Mouse (Mus musculus) right cerebral cortex, adult 2 months (tissue): ENCODE measurements around the gene Lgals1.

Experiments used
- DNase-seq, 2 experiments: peaks; one replicate each; pipeline ENCODE4 v3.0.0; 2021 to 2022; ENCODE audit warnings: low spot score in 2 of 2

Gene Lgals1

DNA sequence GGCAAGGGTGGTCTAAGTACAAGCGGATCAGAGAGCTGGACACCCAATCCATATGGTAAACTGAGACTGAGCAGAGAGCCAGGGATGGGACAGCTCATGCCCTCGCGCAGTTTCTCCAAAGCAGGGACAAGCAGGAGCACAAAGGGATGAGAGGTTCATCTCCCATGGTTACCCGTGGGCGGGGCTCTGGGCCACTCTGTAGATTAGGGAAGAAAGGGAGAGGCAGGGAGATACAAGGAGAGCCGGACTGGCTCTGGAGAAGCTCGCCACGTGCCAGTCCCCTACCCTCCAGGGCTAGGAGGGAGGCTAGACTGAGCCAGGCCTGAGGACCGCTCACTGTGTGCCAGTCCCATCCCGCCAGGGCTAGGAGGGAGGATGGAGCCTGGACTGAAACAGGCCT is 10.8 kb downstream of the Lgals1 start:
- DNase-seq = no peak

DNA sequence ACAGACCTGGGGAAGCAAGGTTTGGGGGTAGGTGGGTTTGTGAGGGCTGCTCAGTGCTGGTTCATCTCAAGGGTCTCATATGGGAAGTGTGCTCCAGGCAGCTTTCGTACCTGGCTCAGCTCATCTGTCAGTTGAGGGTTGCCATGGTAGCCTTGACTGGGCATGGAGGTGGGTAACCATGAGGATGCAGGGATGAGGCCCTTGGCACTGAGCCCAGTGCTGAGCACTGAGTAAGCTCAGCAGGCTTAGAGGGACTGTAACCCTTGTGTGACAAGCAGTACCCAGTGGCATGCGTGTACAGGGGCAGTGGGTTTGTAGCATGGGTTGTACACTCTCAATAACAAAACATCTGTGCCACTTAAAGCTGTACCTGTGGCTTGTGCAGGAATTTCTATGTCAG is 11.4 kb downstream of the Lgals1 start:
- DNase-seq = no peak

DNA sequence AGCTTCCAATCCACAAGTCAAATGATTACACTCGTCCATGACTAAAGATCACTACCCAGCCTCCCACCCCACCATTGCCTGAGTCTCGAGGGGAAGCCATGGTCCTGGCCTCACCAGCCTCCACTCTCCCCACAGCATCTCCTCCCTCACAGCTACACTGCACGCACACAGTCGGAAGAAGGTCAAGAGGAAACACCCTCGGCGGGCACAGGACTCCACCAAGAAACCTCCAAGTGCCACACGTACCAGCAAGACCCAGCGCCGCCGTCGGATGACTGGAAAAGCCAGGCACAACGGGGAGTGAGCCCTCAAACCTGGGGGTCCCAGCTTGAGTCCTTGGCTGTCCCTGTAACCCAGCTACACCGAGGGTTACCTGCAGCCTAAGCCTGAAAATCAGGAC is 13.8 kb downstream of the Lgals1 start:
- DNase-seq = no peak

DNA sequence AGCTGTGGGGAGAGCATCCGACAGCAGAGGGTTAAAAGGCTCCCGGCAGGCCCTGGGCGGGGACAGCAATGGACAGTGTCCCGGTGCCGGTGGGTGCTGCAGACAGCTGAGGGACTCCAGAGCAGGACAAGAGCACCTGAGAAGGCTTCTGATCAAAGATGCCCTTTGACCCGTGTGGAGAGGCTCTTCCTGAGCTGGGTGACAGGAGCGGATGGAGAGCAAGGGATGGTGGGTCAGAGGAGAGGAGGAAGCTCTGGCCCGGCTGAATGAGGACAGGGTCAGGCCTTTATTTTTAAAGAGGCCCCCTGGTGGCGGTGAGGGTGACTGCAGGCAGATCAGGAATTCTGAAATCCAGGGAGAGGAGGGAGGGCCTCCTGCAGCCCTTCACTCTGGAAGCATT is 16.1 kb downstream of the Lgals1 start:
- DNase-seq = peak; percentile 84 to 86

DNA sequence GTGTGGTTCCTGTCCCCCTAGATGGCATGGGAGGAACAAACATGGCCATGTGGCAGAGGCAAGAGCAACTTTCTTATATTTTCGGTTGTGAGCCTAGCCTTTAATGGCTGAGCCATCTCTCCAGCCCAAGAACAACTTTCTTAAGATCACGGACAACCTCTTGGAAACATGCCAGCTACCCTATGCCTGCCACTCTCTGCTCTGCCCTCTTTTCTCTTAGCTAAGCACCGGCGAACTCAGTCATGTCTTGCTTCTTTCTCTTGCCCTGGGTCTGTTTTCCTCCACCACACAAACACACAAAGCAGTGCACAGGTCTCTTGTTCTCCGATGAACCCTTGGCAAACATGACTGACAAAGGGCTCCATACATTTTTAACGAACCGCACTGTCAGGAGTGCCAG is 19.7 kb downstream of the Lgals1 start:
- no peak for DNase-seq

DNA sequence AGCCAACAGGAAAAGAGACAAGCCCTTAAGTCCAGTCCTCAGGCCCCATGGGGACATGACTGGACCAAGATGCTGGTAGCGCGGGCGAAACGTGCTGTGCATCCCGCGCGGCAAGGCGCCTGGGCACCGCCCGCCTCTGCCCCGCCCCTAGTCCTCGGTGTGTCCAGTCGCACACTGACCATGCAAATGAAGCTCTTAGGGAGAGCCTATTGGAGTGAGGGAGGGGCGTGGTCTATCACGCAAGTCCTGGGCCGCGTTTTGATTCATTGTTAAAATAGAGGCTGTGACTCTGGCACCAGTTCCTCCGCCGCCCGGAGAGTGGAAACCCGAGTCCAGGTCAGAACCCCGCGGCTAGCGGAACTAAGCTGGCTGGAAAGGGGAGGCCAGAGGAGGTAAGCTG is 21.1 kb downstream of the Lgals1 start, which contains the start of gene Triobp:
Gene Triobp, plus strand, starts transcription at position 68 of the 400 bp plus-strand sequence.
- DNase-seq = peak; percentile 82 to 86

DNA sequence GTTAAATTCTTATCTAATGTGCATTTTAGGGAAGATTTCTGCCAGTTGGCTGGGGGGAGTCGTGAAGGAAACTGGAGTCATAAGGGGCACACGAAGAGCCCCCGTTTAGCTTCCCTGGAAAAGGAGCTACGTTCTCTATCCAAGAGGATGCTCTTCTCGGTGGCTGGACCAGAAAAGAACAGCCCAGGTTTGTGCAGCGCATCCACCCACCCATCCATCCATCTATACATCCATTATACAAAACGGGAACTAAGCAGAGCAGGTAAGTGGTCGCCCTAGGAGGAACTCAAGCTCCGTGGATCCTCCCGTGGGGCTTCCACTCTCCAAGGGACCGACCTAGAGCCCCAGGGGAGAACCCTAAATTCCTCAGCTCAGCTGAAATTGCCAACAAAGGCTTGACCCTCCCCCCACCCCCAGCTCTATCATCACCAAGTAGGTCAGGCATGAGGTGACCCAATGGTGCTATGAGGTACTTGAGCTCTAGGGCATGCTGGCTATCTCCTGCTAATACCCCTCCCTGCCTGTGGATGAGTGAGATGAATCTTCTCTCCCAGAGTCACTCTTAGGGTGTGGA is 21.7 kb downstream of the Lgals1 start:
- DNase-seq = no peak

DNA sequence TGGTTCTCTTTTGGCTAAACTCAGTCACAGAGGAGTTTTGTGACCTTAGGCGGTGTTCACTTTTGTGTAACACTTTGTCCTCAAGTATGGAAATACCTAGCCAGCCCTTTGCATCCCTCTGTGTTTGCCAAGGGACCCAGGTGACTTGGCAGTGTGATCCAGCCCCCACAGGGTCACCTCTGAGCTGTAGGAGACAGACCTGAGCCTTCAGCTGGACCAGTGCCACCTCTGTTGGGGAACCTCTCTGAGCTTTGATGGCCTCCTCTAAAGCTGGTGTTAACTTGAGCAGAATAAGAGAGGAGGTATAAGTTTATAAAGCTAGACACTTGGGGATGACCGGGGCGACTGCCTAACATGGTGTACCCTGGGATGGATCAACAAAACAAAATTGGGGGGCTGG is 22.4 kb downstream of the Lgals1 start:
- DNase-seq = no peak

DNA sequence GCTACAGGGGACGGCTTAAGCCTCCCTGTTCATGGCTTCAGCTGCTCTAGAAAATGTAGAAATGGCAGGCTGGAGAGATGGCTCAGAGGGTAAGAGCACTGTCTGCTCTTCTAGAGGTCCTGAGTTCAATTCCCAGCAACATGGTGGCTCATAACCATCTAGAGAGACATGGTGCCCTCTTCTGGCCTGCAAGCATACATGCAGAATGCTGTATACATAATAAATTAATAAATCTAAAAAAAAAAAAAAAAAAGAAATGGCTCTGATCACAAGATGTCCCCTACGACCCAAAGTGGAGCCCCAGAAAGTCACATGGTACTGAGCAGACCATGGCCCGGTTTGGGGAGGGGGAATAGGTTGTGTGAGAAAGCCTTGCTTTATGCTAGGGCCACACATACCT is 29.1 kb downstream of the Lgals1 start:
- no peak for DNase-seq

DNA sequence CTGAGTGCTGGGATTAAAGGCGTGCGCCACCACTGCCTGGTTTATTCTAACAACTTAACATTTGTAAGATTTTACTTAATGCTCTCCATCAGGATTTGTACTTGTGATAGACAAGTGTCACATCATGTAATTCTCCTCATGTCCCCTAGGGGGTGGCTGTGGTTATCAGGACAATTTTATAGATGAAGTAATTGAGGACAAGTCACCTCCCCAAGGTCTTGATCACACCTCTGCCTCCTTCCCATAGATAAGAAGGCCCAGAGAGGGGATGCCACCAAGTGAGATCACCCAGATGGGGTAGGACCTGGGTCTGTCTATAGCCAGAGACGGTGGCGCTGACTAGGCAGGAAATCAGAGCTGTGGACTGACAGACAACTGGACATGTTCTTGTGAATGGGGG is 29.8 kb downstream of the Lgals1 start:
- no peak for DNase-seq

DNA sequence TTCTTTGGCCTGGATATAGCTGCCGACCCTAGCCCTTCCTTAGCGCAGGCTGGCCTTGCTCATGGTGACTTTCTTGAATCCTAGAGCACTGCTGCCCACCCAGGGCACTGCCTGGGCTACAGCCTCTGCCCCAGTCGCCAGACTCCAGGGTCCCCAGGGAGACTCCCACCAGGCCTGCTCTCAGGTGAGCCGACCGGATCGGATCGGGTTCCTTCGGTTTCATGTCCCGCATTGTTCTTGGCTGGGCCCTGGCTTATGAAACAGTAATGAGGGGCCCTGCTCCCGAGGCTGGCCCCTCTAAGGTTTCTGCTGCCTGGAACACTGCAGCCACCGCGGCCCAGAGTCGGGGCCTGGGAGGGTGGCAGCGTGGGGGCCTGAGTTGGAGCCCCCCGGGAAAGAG is 30.5 kb downstream of the Lgals1 start:
- no peak for DNase-seq

DNA sequence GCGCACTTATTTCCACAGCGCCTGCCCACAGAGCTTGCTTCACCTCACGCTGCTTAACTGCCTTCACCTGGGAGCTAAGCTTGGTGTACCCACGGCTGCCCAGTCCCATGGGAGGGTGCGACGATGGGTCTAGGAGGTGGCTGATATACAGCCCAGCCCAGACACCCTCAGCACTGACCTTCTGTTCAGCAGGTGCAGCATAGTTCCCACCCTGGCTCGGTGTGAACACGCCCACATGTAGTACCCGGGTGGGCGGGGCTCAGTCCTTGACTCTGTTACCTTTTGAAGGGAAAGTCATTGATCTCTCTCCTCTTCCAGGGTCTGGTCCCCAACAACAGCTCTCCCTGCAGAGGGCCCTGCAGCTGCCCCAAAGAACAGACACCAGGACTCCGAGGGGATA is 33.0 kb downstream of the Lgals1 start:
- DNase-seq = no peak

DNA sequence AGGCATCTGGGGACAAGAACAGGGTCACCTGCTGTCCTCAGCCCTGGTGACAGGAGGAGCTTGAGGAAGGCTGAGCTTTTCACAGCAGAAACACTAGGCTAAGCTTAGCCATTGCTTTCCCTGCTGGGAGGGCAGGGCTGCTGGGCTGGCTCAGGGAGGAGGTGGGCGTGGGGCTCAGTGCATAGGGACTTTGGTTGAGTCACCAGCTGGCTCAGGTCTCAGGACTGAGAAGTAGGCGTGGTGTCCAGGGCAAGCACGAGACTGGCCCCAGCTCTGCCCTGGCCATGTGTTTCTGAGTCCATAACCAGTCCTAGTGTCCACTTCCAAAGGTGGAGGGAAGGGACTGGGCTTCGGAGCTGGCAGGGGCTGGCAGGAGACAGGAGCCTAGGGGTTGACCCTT is 33.6 kb downstream of the Lgals1 start:
- DNase-seq = no peak

DNA sequence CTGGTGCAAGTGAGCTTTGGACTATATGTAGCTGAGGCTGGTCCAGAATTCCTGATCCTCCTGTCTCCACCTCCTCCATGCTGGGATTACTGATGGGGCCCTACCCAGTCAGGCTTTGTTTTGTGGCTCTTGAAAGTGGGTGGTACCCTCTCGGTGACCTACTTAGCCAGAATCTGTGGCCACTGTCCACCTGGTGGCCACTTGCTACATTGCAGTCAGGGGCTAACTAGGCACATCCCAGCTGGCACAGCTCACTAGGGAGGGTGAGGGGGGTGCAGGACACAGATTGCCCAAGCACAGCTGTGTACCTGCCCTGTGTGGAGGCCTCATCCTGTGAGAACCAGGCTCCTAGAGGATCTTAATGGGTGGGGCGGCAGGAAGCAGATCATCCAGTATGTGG is 36.4 kb downstream of the Lgals1 start:
- DNase-seq = peak; percentile 30 to 42

DNA sequence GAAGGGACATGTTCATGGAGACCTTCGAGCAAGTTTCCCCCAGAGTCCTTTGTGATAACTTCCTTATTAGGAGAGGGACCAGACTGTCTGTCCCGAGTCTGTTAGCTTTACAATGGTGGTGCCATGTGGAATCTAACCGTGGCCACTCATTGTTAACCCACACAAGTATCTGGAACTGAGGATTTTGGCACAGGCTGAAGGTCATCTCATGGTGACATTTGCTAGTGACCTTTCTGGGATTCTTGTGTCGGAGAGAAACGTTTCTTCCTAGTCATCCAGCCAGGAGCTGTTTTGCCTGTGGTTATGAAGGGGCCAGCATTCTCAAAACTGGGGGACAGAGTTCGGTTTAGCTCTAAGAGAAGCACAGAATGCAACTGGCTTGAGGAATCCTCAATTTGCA is 45.1 kb downstream of the Lgals1 start:
- DNase-seq = no peak

DNA sequence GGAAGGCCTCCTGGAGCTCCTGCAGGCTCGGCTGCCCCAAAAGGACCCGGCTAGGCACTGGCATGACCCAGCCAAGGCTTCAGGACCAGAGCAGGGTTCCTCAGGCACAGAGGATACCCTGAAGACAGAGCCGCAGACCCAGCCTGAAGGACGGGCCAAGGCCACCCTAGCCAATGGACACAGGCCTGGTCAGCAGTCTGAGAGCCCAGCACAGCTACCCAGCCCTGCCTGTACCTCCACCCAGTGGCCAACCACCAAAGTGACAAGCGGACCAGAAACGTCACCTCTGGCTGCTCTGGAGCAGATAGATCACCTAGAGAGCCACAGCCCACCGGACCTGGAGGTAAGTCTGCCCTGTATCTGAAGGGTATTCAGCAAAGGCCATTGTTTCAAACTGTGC is 47.4 kb downstream of the Lgals1 start:
- DNase-seq = no peak

DNA sequence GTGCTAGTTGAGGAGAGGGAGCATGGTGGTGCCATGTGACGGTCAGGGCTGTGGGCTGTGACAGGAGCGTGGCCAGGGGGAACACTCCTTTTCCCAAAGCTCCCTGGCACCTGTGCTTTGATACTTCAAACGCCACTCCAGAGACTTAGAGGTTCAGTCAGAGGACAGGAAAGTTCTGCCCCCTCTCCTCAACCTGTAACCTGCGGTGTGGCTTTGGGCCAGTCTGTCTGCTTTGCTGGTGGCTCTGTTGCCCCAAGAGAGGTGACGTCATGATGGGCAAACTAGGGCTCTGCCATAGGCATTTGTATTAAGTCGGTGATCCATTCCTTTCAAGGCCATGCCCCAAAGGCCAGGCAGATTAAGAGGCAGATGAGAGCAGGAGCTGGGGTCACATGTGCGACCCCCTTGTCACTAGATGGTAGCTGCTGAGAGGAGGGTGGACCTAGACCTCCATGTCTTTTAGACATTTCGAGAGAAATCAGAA is 51.2 kb downstream of the Lgals1 start:
- no peak for DNase-seq

DNA sequence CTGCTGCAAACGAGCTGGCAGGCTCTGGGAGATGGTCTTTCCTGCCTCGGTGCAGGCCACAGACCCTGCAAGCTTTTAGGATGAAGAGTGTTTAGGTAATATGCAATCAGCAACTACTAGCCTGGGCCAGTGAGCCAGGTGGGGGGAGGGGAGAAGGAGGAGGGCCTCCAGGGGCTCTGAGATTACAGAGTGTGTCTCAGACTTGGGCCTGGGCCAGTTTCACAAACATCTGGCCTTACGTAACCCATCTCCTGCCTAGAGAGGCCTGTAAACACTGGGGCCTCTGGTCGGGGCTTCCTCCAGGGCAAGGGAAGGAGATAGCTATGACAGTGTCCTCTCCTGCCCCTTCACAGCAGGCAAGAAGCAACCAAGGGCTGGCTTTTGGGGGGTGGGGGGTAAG is 52.4 kb downstream of the Lgals1 start:
- no peak for DNase-seq
